Mouse (Mus musculus) liver, embryonic 11.5 days (tissue): ENCODE data around the gene Rnf224. TPM values are rescaled to one million over a fixed set of nuclear protein-coding genes. Genes with fewer than 3 reads are reported as not detected.
A peak's percentile ranks its signal among the peaks of the same experiment; 100 is the strongest.

Experiments used
- ATAC-seq: fragments of 200-750 bp; cut with Nextera tagmentation; replicated peaks from 2 replicates; pipeline ENCODE4 v1.8.0; 2017; ENCODE audit warnings: moderate number of reproducible peaks, mild to moderate bottlenecking, moderate TSS enrichment, moderate library complexity; ENCODE audit not compliant: low FRiP score
- DNase-seq: peaks from one replicate; pipeline ENCODE4 v3.0.0-alpha.2; 2017; ENCODE audit warnings: low spot score
- H3K27ac ChIP-seq: fragments of 300-500 bp; sonication (generic); 2 replicates; pipeline ENCODE4 v1.5.1; 2014; ENCODE audit warnings: mild to moderate bottlenecking, low read depth, low read length, control low read depth
- H3K27me3 ChIP-seq: fragments of 300-500 bp; sonication (generic); replicated peaks from 2 replicates; pipeline ENCODE4 v1.6.1; 2014; ENCODE audit warnings: low read length, mixed read lengths; ENCODE audit not compliant: control insufficient read depth, insufficient read depth
- H3K36me3 ChIP-seq: fragments of 300-500 bp; sonication (generic); 2 replicates; pipeline ENCODE4 v1.6.1; 2014; ENCODE audit warnings: mild to moderate bottlenecking, low read length, moderate library complexity, mixed read lengths; ENCODE audit not compliant: control insufficient read depth, insufficient read depth
- H3K4me1 ChIP-seq: fragments of 300-500 bp; sonication (generic); replicated peaks from 2 replicates; pipeline ENCODE4 v1.6.1; 2014; ENCODE audit warnings: low read length, mixed read lengths; ENCODE audit not compliant: control insufficient read depth, insufficient read depth
- H3K4me2 ChIP-seq: fragments of 300-500 bp; sonication (generic); 2 replicates; pipeline ENCODE4 v1.6.1; 2014; ENCODE audit warnings: mild to moderate bottlenecking, control low read depth, moderate library complexity
- H3K4me3 ChIP-seq: fragments of 300-500 bp; sonication (generic); 2 replicates; pipeline ENCODE4 v1.5.1; 2014; ENCODE audit warnings: low read depth, low read length, control low read depth
- H3K9ac ChIP-seq: fragments of 300-500 bp; sonication (generic); 2 replicates; pipeline ENCODE4 v1.6.1; 2014; ENCODE audit warnings: low read depth, low read length, control low read depth
- H3K9me3 ChIP-seq: fragments of 300-500 bp; sonication (generic); 2 replicates; pipeline ENCODE4 v1.6.1; 2016; ENCODE audit warnings: low read length, inconsistent platforms, mixed read lengths; ENCODE audit not compliant: control insufficient read depth
- WGBS: fragments of 180-500 bp; shearing (Covaris S2); extraction: QIAGEN DNeasy Blood & Tissue Kit; methylation state at CpG from one replicate; pipeline ENCODE4 v1.1.7; 2014; 5-methylcytosine and 5-hydroxymethylcytosine counted together
- polyA plus RNA-seq: library from polyadenylated mRNA; unstranded; fragments of >200 nt; fragmentation: Nextera tagmentation; extraction: Ambion mirVana; gene quantifications from 2 replicates; pipeline ENCODE4 v1.2.1, GENCODE M21; 2014

Gene Rnf224
- 0.10 and 0.21 TPM in 2 replicates for polyA plus RNA-seq

- Histone ChIP-seq H3K27ac (no peak within 1 kb of the TSS), H3K4me3 (0 out of 2 replicates have a peak within 1 kb of the TSS, but pooled peaks have one; percentile 8), H3K9me3 (no peaks in the 10 kb centered on the region), H3K9ac (no peak within 1 kb of the TSS), H3K4me2 (peak within 1 kb of the TSS; percentile 44), H3K4me1 (peaks cover 35% of the 10 kb centered on the region), H3K27me3 (peaks cover 4% of the 10 kb centered on the region; the same call in 1 of the 2 replicates), H3K36me3 (no peaks in the 10 kb centered on the region)
- 21% methylated on average over 8 of the region's 8 CpGs for WGBS
- DNase-seq (no peak), ATAC-seq (no peak)
These were observed at the start of gene Rnf224 for GRCm38 (mm10) chr2:25236614-25237013. Gene Rnf224 (minus strand): TSS chr2:25236787.

DNA sequence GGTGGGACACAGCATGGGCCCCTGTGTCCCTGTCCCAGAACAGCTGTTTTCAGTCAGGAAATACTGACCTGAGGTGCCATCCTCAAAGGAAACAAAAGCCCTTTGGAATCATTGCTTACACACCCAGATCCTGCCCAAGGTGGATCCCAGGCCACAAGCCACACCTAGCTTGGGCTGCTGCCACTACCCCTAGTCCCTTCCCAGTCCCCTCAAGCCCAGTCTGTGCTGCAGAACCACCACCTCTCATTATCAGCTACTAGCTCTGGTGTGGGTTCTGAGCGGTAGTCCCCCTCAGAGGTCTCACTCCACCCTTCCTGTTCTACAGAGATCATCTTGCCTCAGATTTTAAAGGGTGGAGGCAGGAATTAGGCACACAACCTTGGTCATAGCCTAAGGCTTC lies 49.7 kb upstream of the Rnf224 start:
- DNase-seq (no peak), ATAC-seq (peak; percentile 49; the same call in 1 of the 2 replicates)
- H3K27ac ChIP-seq = no peak overlapping the region
- H3K9me3 ChIP-seq = no peaks in the 10 kb centered on the region
- peaks cover 38% of the 10 kb centered on the region for H3K27me3 ChIP-seq
- peaks cover 15% of the 10 kb centered on the region for H3K4me1 ChIP-seq
- H3K36me3 ChIP-seq = peaks cover 24% of the 10 kb centered on the region
- no peak overlapping the region; the same call in 1 of the 2 replicates for H3K4me2 ChIP-seq
- H3K9ac ChIP-seq = no peak overlapping the region
- H3K4me3 ChIP-seq = no peak overlapping the region
- 8% methylated on average over 1 of the region's 1 CpGs for WGBS

GRCm38 (mm10) chr2:25285551-25285950 lies 49.0 kb upstream of the Rnf224 start:
- no peak for DNase-seq
- Histone ChIP-seq H3K9ac (no peak overlapping the region), H3K27me3 (peaks cover 30% of the 10 kb centered on the region), H3K4me2 (no peak overlapping the region), H3K36me3 (peaks cover 30% of the 10 kb centered on the region), H3K4me3 (no peak overlapping the region), H3K27ac (no peak overlapping the region), H3K4me1 (peaks cover 15% of the 10 kb centered on the region), H3K9me3 (no peaks in the 10 kb centered on the region)
- 95% methylated on average over 2 of the region's 2 CpGs for WGBS
- ATAC-seq = no peak

- no peaks in the 10 kb centered on the region for H3K4me1 ChIP-seq
- 58% methylated on average over 13 of the region's 13 CpGs for WGBS
- H3K27me3 ChIP-seq = no peaks in the 10 kb centered on the region
- no peak overlapping the region for H3K4me2 ChIP-seq
- ATAC-seq (peak; percentile 26; the same call in 1 of the 2 replicates), DNase-seq (peak; percentile 72)
- H3K9ac ChIP-seq = no peak overlapping the region
- peaks cover 64% of the 10 kb centered on the region for H3K36me3 ChIP-seq
- no peaks in the 10 kb centered on the region for H3K9me3 ChIP-seq
- H3K27ac ChIP-seq = no peak overlapping the region
- H3K4me3 ChIP-seq = no peak overlapping the region
These were observed 42.6 kb upstream of the Rnf224 start for GRCm38 (mm10) chr2:25278928-25279882.

- peaks cover 43% of the 10 kb centered on the region for H3K36me3 ChIP-seq
- 30% methylated on average over 16 of the region's 16 CpGs for WGBS
- ATAC-seq = no peak
- no peak for DNase-seq
- peaks cover 17% of the 10 kb centered on the region for H3K4me1 ChIP-seq
- H3K9me3 ChIP-seq = no peaks in the 10 kb centered on the region
- peak overlapping the region; percentile 92 for H3K4me2 ChIP-seq
- peak overlapping the region; percentile 96 for H3K4me3 ChIP-seq
- no peaks in the 10 kb centered on the region for H3K27me3 ChIP-seq
- H3K27ac ChIP-seq = no peak overlapping the region
- peak overlapping the region; percentile 95 for H3K9ac ChIP-seq
These were observed 36.4 kb upstream of the Rnf224 start for GRCm38 (mm10) chr2:25273010-25273409.

DNA sequence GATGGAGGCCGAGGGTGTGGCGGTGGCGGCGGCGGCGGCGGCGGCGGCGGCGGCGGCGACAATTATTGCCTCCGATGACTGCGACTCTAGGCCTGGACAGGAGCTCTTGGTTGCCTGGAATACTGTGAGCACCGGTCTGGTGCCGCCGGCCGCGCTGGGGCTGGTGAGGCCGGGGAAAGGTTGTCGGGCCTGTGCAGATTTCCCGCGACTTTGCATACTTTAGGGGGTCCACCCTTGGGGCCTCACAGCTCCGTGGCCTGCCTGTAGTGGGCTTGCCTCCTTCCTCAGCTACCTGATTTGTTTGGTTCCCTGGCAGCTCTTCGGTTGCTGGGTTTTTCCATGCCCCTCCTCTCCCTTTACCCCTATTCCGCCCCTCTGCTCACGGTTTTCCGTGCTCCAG lies 35.9 kb upstream of the Rnf224 start:
- Histone ChIP-seq H3K27me3 (no peaks in the 10 kb centered on the region), H3K4me3 (peak overlapping the region; percentile 96), H3K9ac (peak overlapping the region; percentile 95), H3K27ac (peak overlapping the region; percentile 81), H3K4me1 (peaks cover 20% of the 10 kb centered on the region), H3K4me2 (peak overlapping the region; percentile 92), H3K36me3 (peaks cover 38% of the 10 kb centered on the region), H3K9me3 (no peaks in the 10 kb centered on the region)
- under 1% methylated on average over 29 of the region's 29 CpGs for WGBS
- DNase-seq (no peak), ATAC-seq (peak; percentile 57)

DNA sequence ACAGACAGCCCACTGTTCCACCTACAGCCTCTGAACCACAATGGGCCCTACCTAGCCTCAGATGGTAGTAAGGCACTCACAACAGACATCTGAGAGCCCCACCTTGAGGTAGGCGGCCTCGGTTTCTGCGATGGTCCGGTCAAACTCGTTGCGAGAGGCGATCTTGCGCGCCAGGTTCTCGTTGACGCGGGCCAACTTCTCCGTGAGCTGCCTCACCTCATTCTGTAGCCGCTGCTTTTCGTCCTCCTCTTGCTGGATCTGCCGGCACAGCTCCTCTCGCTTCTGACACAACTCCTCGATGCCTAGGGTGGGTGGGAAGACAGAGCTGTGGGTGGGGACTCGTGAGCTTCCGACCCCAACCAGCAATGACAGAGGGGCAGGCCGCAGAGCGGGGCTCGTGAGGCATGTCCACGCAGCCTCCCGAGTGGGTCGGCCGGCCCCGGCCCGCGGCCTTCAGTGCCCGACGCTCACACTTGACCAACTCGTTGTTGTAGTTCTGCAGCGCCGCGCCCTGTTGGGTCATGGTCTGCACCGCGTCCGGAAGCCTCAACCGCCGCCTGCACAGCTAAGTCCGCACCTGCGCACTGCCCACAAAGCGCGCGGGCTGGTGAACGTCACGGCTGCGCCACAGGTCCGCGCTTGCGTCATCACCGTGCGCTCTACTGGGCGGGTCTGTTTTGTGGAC lies 35.4 kb upstream of the Rnf224 start, which contains the start of the genes Ssna1 and Anapc2:
Gene Ssna1, minus strand, starts transcription at position 612 of the 685 bp plus-strand sequence.
Gene Anapc2, plus strand, starts transcription at position 652 of the 685 bp plus-strand sequence.
- H3K27me3 ChIP-seq = no peaks in the 10 kb centered on the region
- ATAC-seq = peak; percentile 93
- peak; percentile 97 for DNase-seq
- H3K9me3 ChIP-seq = no peaks in the 10 kb centered on the region
- peak within 1 kb of the TSS; percentile 81 for H3K27ac ChIP-seq
- H3K4me3 ChIP-seq = peak within 1 kb of the TSS; percentile 96
- peaks cover 26% of the 10 kb centered on the region for H3K4me1 ChIP-seq
- under 1% methylated on average over 54 of the region's 55 CpGs for WGBS
- H3K36me3 ChIP-seq = peaks cover 34% of the 10 kb centered on the region
- peak within 1 kb of the TSS; percentile 92 for H3K4me2 ChIP-seq
- peak within 1 kb of the TSS; percentile 95 for H3K9ac ChIP-seq

DNA sequence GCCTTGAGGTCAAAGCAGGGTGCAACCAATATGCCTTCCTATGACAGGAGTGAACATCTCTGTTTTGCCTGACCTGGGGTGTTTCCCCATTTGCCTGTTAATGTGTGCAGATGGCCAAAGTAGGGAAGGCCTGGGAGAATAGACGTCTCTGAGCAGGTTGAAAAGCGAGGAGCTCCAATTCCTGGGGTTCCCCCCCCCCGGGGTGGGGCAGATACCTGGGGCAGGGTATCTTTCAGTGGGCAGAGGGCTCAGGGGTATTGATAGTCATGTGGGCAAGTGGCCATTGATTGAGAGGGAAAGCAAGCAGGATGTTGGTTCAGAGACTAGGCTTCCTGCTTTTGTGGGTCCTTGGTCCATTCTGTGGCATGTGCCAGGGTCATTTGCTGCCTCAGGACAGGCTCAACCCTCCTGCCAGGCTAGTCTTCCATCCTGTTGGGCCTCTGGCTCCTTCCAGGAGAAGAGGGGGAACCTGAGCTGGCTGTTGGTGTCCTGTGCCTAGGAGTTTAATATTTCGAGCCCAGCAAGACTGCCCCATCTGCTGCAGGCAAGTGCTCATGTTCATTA lies 31.2 kb upstream of the Rnf224 start:
- Histone ChIP-seq H3K9ac (no peak overlapping the region), H3K4me1 (peaks cover 40% of the 10 kb centered on the region)

More for the DNA sequence above, 31.2 kb upstream of the Rnf224 start:
- H3K9me3 ChIP-seq = no peaks in the 10 kb centered on the region
- H3K27ac ChIP-seq = no peak overlapping the region
- peaks cover 8% of the 10 kb centered on the region for H3K36me3 ChIP-seq
- WGBS = 77% methylated on average over 4 of the region's 4 CpGs
- DNase-seq (no peak), ATAC-seq (no peak)
- H3K4me3 ChIP-seq = no peak overlapping the region
- H3K4me2 ChIP-seq = no peak overlapping the region; the same call in 1 of the 2 replicates
- peaks cover 3% of the 10 kb centered on the region; the same call in 1 of the 2 replicates for H3K27me3 ChIP-seq
